Mouse (Mus musculus) ovary, postnatal 10 days (tissue): ENCODE data around the gene Cfap77.

Experiments
- DNase-seq: peaks from one replicate; pipeline ENCODE4 v3.0.0; 2022; ENCODE audit warnings: low spot score

Gene Cfap77

GRCm38 (mm10) chr2:29051932-29052331 is 2.9 kb downstream of the Cfap77 start:
- no peak for DNase-seq

GRCm38 (mm10) chr2:29046151-29046550 is 8.7 kb downstream of the Cfap77 start:
- no peak for DNase-seq

GRCm38 (mm10) chr2:29042124-29042523 is 12.7 kb downstream of the Cfap77 start:
- DNase-seq = no peak

GRCm38 (mm10) chr2:29041477-29041768 is 13.4 kb downstream of the Cfap77 start:
- DNase-seq = no peak

- no peak for DNase-seq
Measured at GRCm38 (mm10) chr2:29040594-29041476, 14.0 kb downstream of the Cfap77 start.

- DNase-seq = no peak
Measured at GRCm38 (mm10) chr2:29039741-29040140, 15.1 kb downstream of the Cfap77 start.

- DNase-seq = no peak
Measured at GRCm38 (mm10) chr2:29035698-29036097, 19.2 kb downstream of the Cfap77 start.

GRCm38 (mm10) chr2:29034542-29035475 is 20.1 kb downstream of the Cfap77 start:
- DNase-seq = no peak

- no peak for DNase-seq
Measured at GRCm38 (mm10) chr2:29031951-29032350, 22.9 kb downstream of the Cfap77 start.

- DNase-seq = no peak
Measured at GRCm38 (mm10) chr2:29030048-29030734, 24.7 kb downstream of the Cfap77 start.

- DNase-seq = no peak
Measured at GRCm38 (mm10) chr2:29025284-29025683, 29.6 kb downstream of the Cfap77 start.

GRCm38 (mm10) chr2:29023001-29023400 is 31.9 kb downstream of the Cfap77 start:
- no peak for DNase-seq

GRCm38 (mm10) chr2:29021025-29021424 is 33.8 kb downstream of the Cfap77 start:
- DNase-seq = no peak

- DNase-seq = no peak
Measured at GRCm38 (mm10) chr2:29018680-29019079, 36.2 kb downstream of the Cfap77 start.

- no peak for DNase-seq
Measured at GRCm38 (mm10) chr2:29016599-29017587, 38.0 kb downstream of the Cfap77 start.

GRCm38 (mm10) chr2:29012523-29012922 is 42.3 kb downstream of the Cfap77 start:
- DNase-seq = no peak

GRCm38 (mm10) chr2:29007656-29008055 is 47.2 kb downstream of the Cfap77 start:
- no peak for DNase-seq

- no peak for DNase-seq
Measured at GRCm38 (mm10) chr2:29006455-29007034, 48.3 kb downstream of the Cfap77 start.

- DNase-seq = no peak
Measured at GRCm38 (mm10) chr2:29004037-29004436, 50.8 kb downstream of the Cfap77 start.

GRCm38 (mm10) chr2:28998246-28998645 is 56.6 kb downstream of the Cfap77 start:
- DNase-seq = no peak
